Mouse (Mus musculus): Measurements from ENCODE around the gene Olfr545. TPM values are rescaled to one million over a fixed set of nuclear protein-coding genes. Genes with fewer than 3 reads are reported as not detected.
A peak's percentile ranks its signal among the peaks of the same experiment; 100 is the strongest.

Olfr545 gene
- polyA plus RNA-seq, 1 experiment from 2014 or later: not detected

DNA sequence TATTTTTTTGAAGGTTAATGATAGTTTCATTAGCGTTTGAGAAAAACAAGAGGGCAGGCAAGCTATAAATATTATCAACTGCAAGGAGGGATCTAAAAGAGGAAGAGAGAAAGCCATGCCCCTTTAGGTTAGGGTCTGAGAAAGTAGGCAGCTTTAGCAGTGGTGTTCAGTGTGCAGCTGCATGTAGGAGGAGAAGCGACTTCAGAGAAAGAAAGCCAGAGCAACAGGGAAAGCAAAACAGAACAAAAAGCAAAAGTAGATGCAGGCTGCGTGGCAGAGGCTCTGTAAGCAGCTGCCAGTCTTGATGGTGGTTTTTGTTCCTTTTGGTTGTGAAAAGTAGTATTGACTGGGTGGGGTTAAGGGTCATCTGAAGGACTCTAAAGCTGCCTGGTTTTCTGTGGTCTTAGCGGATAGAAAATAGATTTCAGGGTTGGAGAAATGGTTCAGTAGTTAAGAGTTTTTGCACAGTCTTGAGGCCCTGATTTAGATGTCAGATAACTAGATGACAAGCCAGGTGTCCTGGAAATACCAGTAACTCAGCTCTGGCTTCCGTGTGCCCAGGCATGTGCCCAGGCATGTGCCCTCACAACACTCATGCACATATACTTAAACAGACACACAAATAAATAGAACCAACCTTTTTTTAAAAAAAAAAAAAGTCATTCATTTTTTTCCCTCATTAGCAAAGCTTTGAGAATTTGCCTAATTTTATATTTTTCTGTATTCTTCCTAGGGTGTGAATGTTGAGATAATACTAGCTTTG is 40.6 kb downstream of the Olfr545 start:
- DNase-seq (no peak), ATAC-seq (ENCODE audit: insufficient read depth) (no peak)
- H3K9ac ChIP-seq: no peak overlapping the region
- no peak overlapping the region for H3K4me3 ChIP-seq (ENCODE audit: low read depth, low read length)
- peaks cover 97% of the 10 kb centered on the region for H3K36me3 ChIP-seq (ENCODE audit: insufficient read depth)
- TF ChIP-seq CTCF (IDR thresholded peaks at IDR 0.05; ENCODE audit: low read depth): no peak
- no peak overlapping the region for H3K4me2 ChIP-seq
- 86% methylated on average over 5 of the region's 5 CpGs for WGBS
- H3K4me1 ChIP-seq (ENCODE audit: insufficient read depth): no peaks in the 10 kb centered on the region
- H3K27me3 ChIP-seq (ENCODE audit: insufficient read depth, low read length): no peaks in the 10 kb centered on the region
- no peak overlapping the region for H3K27ac ChIP-seq (ENCODE audit: low read depth)
- no peaks in the 10 kb centered on the region for H3K9me3 ChIP-seq (ENCODE audit: low read depth, low read length)

DNA sequence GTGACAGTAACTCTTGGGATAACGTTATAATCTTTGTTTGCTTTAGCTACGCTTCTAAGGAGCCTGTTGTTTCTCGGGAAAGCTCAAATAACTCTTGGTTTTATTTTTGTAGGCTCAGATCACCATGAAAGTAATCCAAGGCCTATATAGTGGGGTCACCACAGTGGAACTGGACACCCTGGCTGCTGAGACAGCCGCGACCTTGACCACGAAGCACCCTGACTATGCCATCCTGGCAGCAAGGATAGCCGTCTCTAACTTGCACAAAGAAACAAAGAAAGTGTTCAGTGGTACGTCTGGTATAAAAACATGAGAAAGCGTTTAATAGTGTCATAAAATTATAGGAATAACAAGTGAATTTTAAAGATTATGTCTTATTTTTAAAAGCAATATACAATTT is 52.9 kb downstream of the Olfr545 start:
- no peak for ATAC-seq (ENCODE audit: insufficient read depth)
- no peak overlapping the region for H3K9ac ChIP-seq
- H3K4me1 ChIP-seq (ENCODE audit: insufficient read depth): peaks cover 8% of the 10 kb centered on the region
- no peak overlapping the region for H3K27ac ChIP-seq (ENCODE audit: low read depth)
- H3K9me3 ChIP-seq (ENCODE audit: low read depth, low read length): no peaks in the 10 kb centered on the region
- DNase-seq: no peak
- no peak for TF ChIP-seq CTCF (IDR thresholded peaks at IDR 0.05; ENCODE audit: low read depth)
- H3K4me3 ChIP-seq (ENCODE audit: low read depth, low read length): no peak overlapping the region
- H3K4me2 ChIP-seq: no peak overlapping the region
- H3K27me3 ChIP-seq (ENCODE audit: insufficient read depth, low read length): no peaks in the 10 kb centered on the region
- WGBS: 91% methylated on average over 9 of the region's 9 CpGs
- H3K36me3 ChIP-seq (ENCODE audit: insufficient read depth): peaks cover 68% of the 10 kb centered on the region

DNA sequence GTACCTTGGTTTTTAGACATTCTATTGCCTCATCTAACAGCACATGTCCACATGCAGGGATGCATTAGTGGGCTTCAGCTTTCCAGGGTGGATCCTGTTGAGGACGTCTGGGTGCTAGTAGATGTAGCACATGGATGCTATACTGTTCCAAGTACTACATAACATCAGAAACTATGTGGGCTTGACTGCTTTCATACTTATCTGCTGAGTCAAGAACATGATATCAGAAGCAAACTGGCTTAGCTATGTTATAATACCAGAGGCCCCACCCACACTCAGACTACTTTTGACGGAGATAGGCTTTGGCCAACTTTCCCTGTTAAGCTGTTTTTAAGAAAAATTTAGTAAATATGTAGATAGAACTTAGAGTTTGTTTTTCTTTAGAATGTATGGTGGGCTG is 55.1 kb downstream of the Olfr545 start:
- no peak overlapping the region for H3K27ac ChIP-seq (ENCODE audit: low read depth)
- H3K36me3 ChIP-seq (ENCODE audit: insufficient read depth): peaks cover 48% of the 10 kb centered on the region
- no peak overlapping the region for H3K4me3 ChIP-seq (ENCODE audit: low read depth, low read length)
- WGBS: 74% methylated on average over 2 of the region's 2 CpGs
- H3K9me3 ChIP-seq (ENCODE audit: low read depth, low read length): no peaks in the 10 kb centered on the region
- DNase-seq: no peak
- H3K4me2 ChIP-seq: peak overlapping the region; percentile 46
- H3K27me3 ChIP-seq (ENCODE audit: insufficient read depth, low read length): no peaks in the 10 kb centered on the region
- no peak for ATAC-seq (ENCODE audit: insufficient read depth)
- H3K4me1 ChIP-seq (ENCODE audit: insufficient read depth): peaks cover 8% of the 10 kb centered on the region
- TF ChIP-seq CTCF (IDR thresholded peaks at IDR 0.05; ENCODE audit: low read depth): no peak
- H3K9ac ChIP-seq: no peak overlapping the region

DNA sequence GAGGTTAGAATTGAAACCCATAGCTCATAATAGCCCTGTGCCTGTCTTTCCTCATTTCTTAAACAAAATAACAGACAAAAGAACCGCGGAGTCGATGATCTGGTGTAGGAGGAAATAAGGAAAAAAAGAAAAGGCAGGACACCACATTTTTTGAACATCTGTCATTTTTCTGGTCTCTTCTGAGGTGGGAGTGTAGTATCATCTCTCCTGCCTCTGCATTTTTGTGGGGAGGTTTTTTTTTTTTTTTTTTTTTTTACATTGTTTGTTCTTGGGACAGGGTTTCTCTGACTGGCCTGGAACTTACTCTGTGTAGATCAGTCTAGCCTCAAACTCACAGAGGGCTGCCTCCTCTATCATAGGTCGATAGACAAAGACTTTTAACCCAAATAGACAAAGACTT is 56.9 kb downstream of the Olfr545 start:
- no peaks in the 10 kb centered on the region for H3K9me3 ChIP-seq (ENCODE audit: low read depth, low read length)
- ATAC-seq (ENCODE audit: insufficient read depth) (0 out of 2 replicates have a peak, but pooled peaks have one; percentile 1), DNase-seq (peak; percentile 13)
- WGBS: under 1% methylated on average over 4 of the region's 4 CpGs
- H3K4me1 ChIP-seq (ENCODE audit: insufficient read depth): peaks cover 8% of the 10 kb centered on the region
- peak overlapping the region; percentile 94 for H3K9ac ChIP-seq
- H3K27ac ChIP-seq (ENCODE audit: low read depth): peak overlapping the region; percentile 95
- H3K36me3 ChIP-seq (ENCODE audit: insufficient read depth): peaks cover 33% of the 10 kb centered on the region
- H3K4me3 ChIP-seq (ENCODE audit: low read depth, low read length): peak overlapping the region; percentile 78
- no peaks in the 10 kb centered on the region for H3K27me3 ChIP-seq (ENCODE audit: insufficient read depth, low read length)
- TF ChIP-seq CTCF (IDR thresholded peaks at IDR 0.05; ENCODE audit: low read depth): no peak
- H3K4me2 ChIP-seq: peak overlapping the region; percentile 71

DNA sequence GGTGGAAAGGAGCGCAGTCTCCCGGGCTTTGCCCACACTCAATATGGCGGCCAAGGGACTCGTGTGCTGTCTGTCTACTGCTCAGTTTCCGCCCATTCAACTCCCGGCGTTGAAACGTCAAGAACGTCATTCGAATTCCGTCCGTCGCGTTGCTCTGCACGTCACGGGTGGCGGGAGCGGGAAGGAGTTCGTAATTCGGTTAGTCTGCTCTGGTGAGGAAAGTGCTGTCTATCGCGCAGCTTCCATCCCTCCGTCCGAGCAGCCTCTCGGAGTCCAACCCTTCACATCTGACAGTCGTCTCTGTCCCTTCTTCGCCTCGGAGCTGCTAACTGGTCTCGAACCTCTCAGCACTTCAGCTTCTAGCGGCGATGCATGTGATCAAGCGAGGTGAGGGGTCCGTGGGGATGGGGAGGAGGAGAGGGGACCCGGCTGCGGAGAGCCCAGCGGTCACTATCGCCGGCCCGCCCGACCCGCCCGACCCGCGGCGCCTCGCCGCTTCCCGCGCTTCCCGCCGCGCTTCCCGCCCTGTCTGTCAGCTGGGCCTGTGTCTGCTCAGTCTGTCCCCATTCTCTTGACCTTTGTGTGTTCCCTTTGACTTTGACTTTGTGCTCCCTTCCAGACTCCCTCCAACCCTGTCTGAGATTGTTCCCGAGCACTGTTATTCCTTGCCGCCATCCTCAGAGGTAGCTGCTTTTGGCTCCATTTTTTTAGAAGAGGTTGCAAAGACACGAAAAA is 57.5 kb downstream of the Olfr545 start, which contains the start of gene Rrm1:
Rrm1 (plus strand) TSS at position 39 of the 735 bp plus-strand sequence.
- Histone ChIP-seq H3K9ac (peak within 1 kb of the TSS; percentile 94), H3K27ac (ENCODE audit: low read depth) (peak within 1 kb of the TSS; percentile 95), H3K4me2 (peak within 1 kb of the TSS; percentile 71), H3K27me3 (ENCODE audit: insufficient read depth, low read length) (no peaks in the 10 kb centered on the region), H3K4me1 (ENCODE audit: insufficient read depth) (peaks cover 8% of the 10 kb centered on the region), H3K9me3 (ENCODE audit: low read depth, low read length) (no peaks in the 10 kb centered on the region), H3K4me3 (ENCODE audit: low read depth, low read length) (peak within 1 kb of the TSS; percentile 78), H3K36me3 (ENCODE audit: insufficient read depth) (peaks cover 28% of the 10 kb centered on the region)
- DNase-seq (peak; percentile 99), ATAC-seq (ENCODE audit: insufficient read depth) (peak; percentile 99)
- no peak for TF ChIP-seq CTCF (IDR thresholded peaks at IDR 0.05; ENCODE audit: low read depth)
- under 1% methylated on average over 56 of the region's 56 CpGs for WGBS

Other genes with a start within 250 kb of the Olfr545 start
- gene Rhog, start 243.5 kb downstream of the Olfr545 start, polyA plus RNA-seq (2014; fragmentation: Nextera tagmentation; extraction: Ambion mirVana): 68.4 and 71.9 TPM in 2 replicates
- 15.9 and 16.3 TPM in 2 replicates for gene Stim1, start 231.8 kb downstream of the Olfr545 start, polyA plus RNA-seq (2014; fragmentation: Nextera tagmentation; extraction: Ambion mirVana)
- 200 and 220 TPM in 2 replicates for gene Rrm1, start 57.9 kb downstream of the Olfr545 start, polyA plus RNA-seq (2014; fragmentation: Nextera tagmentation; extraction: Ambion mirVana)
- gene Olfr543, start 17.9 kb downstream of the Olfr545 start, polyA plus RNA-seq (2014; fragmentation: Nextera tagmentation; extraction: Ambion mirVana): 0.37 and 0.45 TPM in 2 replicates
- gene Olfr544, start 11.3 kb downstream of the Olfr545 start, polyA plus RNA-seq (2014; fragmentation: Nextera tagmentation; extraction: Ambion mirVana): 0.11 TPM in 2 replicates
- gene Olfr547, start 35.2 kb upstream of the Olfr545 start, polyA plus RNA-seq (2014; fragmentation: Nextera tagmentation; extraction: Ambion mirVana): not detected in 2 replicates
- not detected in 2 replicates for gene Olfr548-ps1, start 41.3 kb upstream of the Olfr545 start, polyA plus RNA-seq (2014; fragmentation: Nextera tagmentation; extraction: Ambion mirVana)
- not detected in 2 replicates for gene Olfr549, start 50.3 kb upstream of the Olfr545 start, polyA plus RNA-seq (2014; fragmentation: Nextera tagmentation; extraction: Ambion mirVana)
- gene Trim21, start 65.9 kb upstream of the Olfr545 start, polyA plus RNA-seq (2014; fragmentation: Nextera tagmentation; extraction: Ambion mirVana): 0.36 and 0.62 TPM in 2 replicates
- not detected in 2 replicates for gene Olfr550, start 71.9 kb upstream of the Olfr545 start, polyA plus RNA-seq (2014; fragmentation: Nextera tagmentation; extraction: Ambion mirVana)
- not detected in 2 replicates for gene Olfr551, start 92.3 kb upstream of the Olfr545 start, polyA plus RNA-seq (2014; fragmentation: Nextera tagmentation; extraction: Ambion mirVana)
- gene Olfr552, start 98.2 kb upstream of the Olfr545 start, polyA plus RNA-seq (2014; fragmentation: Nextera tagmentation; extraction: Ambion mirVana): not detected in 2 replicates
- gene Olfr553, start 118.6 kb upstream of the Olfr545 start, polyA plus RNA-seq (2014; fragmentation: Nextera tagmentation; extraction: Ambion mirVana): not detected in 2 replicates
- not detected in 2 replicates for gene Olfr554, start 138.9 kb upstream of the Olfr545 start, polyA plus RNA-seq (2014; fragmentation: Nextera tagmentation; extraction: Ambion mirVana)
- not detected in 2 replicates for gene Olfr555, start 159.2 kb upstream of the Olfr545 start, polyA plus RNA-seq (2014; fragmentation: Nextera tagmentation; extraction: Ambion mirVana)
- gene Olfr556, start 165.3 kb upstream of the Olfr545 start, polyA plus RNA-seq (2014; fragmentation: Nextera tagmentation; extraction: Ambion mirVana): not detected in 2 replicates
- 13.7 and 16.1 TPM in 2 replicates for gene Trim68, start 187.8 kb upstream of the Olfr545 start, polyA plus RNA-seq (2014; fragmentation: Nextera tagmentation; extraction: Ambion mirVana)
- gene Olfr557, start 196.3 kb upstream of the Olfr545 start, polyA plus RNA-seq (2014; fragmentation: Nextera tagmentation; extraction: Ambion mirVana): not detected in 2 replicates
- gene Olfr558, start 202.6 kb upstream of the Olfr545 start, polyA plus RNA-seq (2014; fragmentation: Nextera tagmentation; extraction: Ambion mirVana): 0.12 TPM in 1 of 2 replicates, not detected in the other
- not detected in 2 replicates for gene Olfr33, start 219.5 kb upstream of the Olfr545 start, polyA plus RNA-seq (2014; fragmentation: Nextera tagmentation; extraction: Ambion mirVana)
- not detected in 2 replicates for gene Olfr559, start 227.9 kb upstream of the Olfr545 start, polyA plus RNA-seq (2014; fragmentation: Nextera tagmentation; extraction: Ambion mirVana)